Mouse (Mus musculus) liver, embryonic 14.5 days (tissue): ENCODE data around the gene Adamts13. TPM values are rescaled to one million over a fixed set of nuclear protein-coding genes. Genes with fewer than 3 reads are reported as not detected.

Experiments
- ATAC-seq: fragments of 200-750 bp; cut with Nextera tagmentation; 2 replicates; pipeline ENCODE4 v1.8.0; 2017; ENCODE audit warnings: moderate number of reproducible peaks, mild to moderate bottlenecking, moderate library complexity; ENCODE audit not compliant: insufficient read depth
- DNase-seq, 3 experiments: peaks; one replicate each; pipeline ENCODE4 v3.0.0-alpha.2; 2012 to 2013; ENCODE audit warnings: low read depth in 3 of 3, low spot score in 3 of 3
- H3K27ac ChIP-seq: fragments of 300-500 bp; sonication (generic); 2 replicates; pipeline ENCODE4 v1.5.1; 2014; ENCODE audit warnings: moderate library complexity, mild to moderate bottlenecking, control low read depth, inconsistent platforms
- H3K27me3 ChIP-seq: fragments of 300-500 bp; sonication (generic); 2 replicates; pipeline ENCODE4 v1.6.1; 2014; ENCODE audit warnings: mild to moderate bottlenecking, low read length, moderate library complexity; ENCODE audit not compliant: control insufficient read depth, insufficient read depth
- H3K36me3 ChIP-seq: fragments of 300-500 bp; sonication (generic); replicated peaks from 2 replicates; pipeline ENCODE4 v1.6.1; 2014; ENCODE audit warnings: low read depth; ENCODE audit not compliant: control insufficient read depth, insufficient read depth
- H3K4me1 ChIP-seq, 2 experiments: fragments of 200-500 bp in 1 of 2; fragments of 300-500 bp in 1 of 2; sonication (generic) in 1 of 2; replicated peaks; 2 replicates each; pipeline ENCODE4 v1.6.1; 2012 to 2014; ENCODE audit warnings: antibody characterized with exemption in 1 of 2, inconsistent platforms in 1 of 2, low read length in 1 of 2; ENCODE audit not compliant: control insufficient read depth in 2 of 2, insufficient read depth in 2 of 2
- H3K4me2 ChIP-seq: fragments of 300-500 bp; sonication (generic); 2 replicates; pipeline ENCODE4 v1.6.1; 2014; ENCODE audit warnings: low read depth, mild to moderate bottlenecking, control low read depth, moderate library complexity
- H3K4me3 ChIP-seq, 2 experiments: fragments of 200-500 bp in 1 of 2; fragments of 300-500 bp in 1 of 2; sonication (generic) in 1 of 2; 2 replicates each; pipeline ENCODE4 v1.5.1; 2012 to 2014; ENCODE audit warnings: low read depth in 2 of 2, low read length in 2 of 2, mild to moderate bottlenecking in 2 of 2, control low read depth in 1 of 2, inconsistent platforms in 1 of 2, moderate library complexity in 1 of 2; ENCODE audit not compliant: insufficient read depth in 1 of 2
- H3K9ac ChIP-seq: fragments of 300-500 bp; sonication (generic); replicated peaks from 2 replicates; pipeline ENCODE4 v1.6.1; 2014; ENCODE audit warnings: mild to moderate bottlenecking, control low read depth, moderate library complexity
- H3K9me3 ChIP-seq: fragments of 300-500 bp; sonication (generic); 2 replicates; pipeline ENCODE4 v1.6.1; 2016; ENCODE audit warnings: low read length, mixed read lengths; ENCODE audit not compliant: control insufficient read depth
- CTCF ChIP-seq: IDR thresholded peaks from 2 replicates; pipeline ENCODE4 v1.5.1; 2016; ENCODE audit warnings: antibody characterized with exemption, low read depth, control low read depth
- EP300 ChIP-seq: IDR thresholded peaks from 2 replicates; pipeline ENCODE4 v1.6.1; 2016; ENCODE audit warnings: antibody characterized with exemption, low read depth
- WGBS: fragments of 180-500 bp; shearing (Covaris S2); extraction: QIAGEN DNeasy Blood & Tissue Kit; methylation state at CpG from one replicate; pipeline ENCODE4 v1.1.7; 2014; ENCODE audit not compliant: insufficient replicate concordance; 5-methylcytosine and 5-hydroxymethylcytosine counted together
- polyA plus RNA-seq, 2 experiments: library from polyadenylated mRNA; depleted of rRNA in 1 of 2; stranded (reverse) in 1 of 2; unstranded in 1 of 2; fragments of >200 nt; fragmentation: Nextera tagmentation in 1 of 2; extraction: Ambion mirVana in 1 of 2; gene quantifications; 2 replicates each; pipeline versions ENCODE4 v1.2.1 to v1.2.3; 2012 to 2014

The Adamts13 gene
- polyA plus RNA-seq, 2 experiments, result 0.89 to 1.8 TPM

DNA sequence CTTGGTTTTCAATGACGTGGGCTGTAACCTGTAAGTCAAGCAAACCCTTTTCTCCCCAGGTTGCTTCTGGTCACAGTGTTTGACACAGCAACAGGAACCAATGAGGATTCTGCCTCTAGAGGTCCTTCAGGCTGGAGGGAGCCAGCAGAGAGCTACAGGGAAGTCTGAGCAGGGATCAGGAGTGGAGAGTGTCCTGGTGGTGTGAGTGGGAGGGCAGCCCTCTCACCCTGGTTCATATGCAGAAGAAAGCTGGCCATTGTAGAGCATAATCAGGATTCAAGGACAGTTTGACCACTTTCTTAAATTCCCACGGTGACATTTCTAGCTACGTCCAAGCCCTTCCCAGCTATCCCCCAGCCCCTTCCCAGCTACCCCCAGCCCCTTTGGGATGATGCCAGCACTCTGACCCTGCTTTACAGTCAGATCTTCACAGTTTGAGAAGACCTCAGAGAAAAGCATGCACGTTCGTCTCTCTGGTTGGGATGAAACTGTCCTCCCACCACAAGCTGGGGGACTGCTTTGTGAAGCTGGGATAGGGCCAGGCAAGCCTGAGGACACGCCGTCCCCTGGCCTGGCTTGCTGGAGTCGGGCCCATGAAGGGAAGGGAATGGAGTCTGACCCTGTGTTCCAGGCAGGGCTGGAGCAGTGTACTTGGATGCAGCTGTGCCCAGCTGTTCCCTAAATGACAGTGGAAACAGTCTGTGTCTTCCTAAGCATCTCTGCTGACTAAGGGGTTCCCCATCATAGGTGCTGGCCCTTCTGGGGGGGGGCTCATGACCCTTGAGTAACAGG is 73.0 kb downstream of the Adamts13 start:
- Histone ChIP-seq H3K36me3 (no peaks in the 10 kb centered on the region), H3K4me3 (no peak overlapping the region), H3K9ac (no peak overlapping the region), H3K4me2 (no peak overlapping the region), H3K9me3 (no peaks in the 10 kb centered on the region), H3K27ac (no peak overlapping the region), H3K27me3 (no peaks in the 10 kb centered on the region), H3K4me1 (peaks cover 0 to 9% of the 10 kb centered on the region in 2 experiments; a peak in 2 of 4 replicates)
- 47% methylated on average over 8 of the region's 8 CpGs for WGBS
- ATAC-seq (no peak), DNase-seq (no peak)
- TF ChIP-seq CTCF (no peak), EP300 (no peak)

DNA sequence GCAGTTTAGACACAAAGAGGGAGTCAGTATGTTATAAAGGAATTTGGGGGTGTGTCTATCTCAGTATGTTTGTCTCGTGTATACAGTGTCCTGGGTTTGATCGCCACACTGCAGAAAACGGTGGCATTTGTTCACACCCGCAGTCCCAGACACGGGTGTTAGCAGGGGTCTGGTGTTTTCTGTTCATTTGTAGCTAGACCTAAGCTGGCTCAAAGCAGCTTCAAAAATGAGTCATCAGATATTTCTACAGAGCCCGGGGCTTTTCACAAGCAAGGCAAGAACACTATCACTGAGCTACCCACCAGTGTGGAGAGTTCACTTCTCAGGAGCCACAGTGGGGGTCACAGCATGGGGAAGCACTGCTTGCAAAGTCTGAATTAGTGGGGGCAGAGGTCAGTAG is 76.2 kb downstream of the Adamts13 start:
- 54% methylated on average over 6 of the region's 6 CpGs for WGBS
- DNase-seq, result no peak
- no peaks in the 10 kb centered on the region for H3K36me3 ChIP-seq
- H3K27ac ChIP-seq, result no peak overlapping the region
- no peak overlapping the region for H3K9ac ChIP-seq
- no peak for ATAC-seq
- H3K4me3 ChIP-seq, result no peak overlapping the region
- H3K4me2 ChIP-seq, result no peak overlapping the region
- peaks cover 0 to 2% of the 10 kb centered on the region in 2 experiments; a peak in 2 of 4 replicates for H3K4me1 ChIP-seq
- no peaks in the 10 kb centered on the region for H3K9me3 ChIP-seq
- H3K27me3 ChIP-seq, result no peaks in the 10 kb centered on the region
- TF ChIP-seq CTCF (no peak), EP300 (no peak)

DNA sequence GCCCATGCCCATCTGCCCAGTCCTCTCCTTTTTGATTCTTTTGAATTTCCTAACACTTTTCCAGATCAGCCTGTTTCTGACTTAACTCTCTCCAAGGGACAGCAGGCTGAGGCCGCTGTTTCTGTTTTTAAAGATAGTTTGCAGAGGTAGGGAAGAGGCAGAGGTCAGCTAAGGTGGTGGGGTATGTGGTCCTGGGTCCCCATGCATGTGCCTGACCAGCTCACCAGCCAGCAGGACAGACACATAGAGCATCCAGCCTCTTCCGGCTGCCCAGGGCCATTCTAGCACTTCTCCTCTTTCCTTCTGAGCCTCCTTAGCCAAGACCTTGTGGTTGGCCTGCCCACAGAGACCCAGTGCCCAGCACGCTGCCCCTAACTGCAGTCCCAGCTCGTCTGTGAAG is 85.0 kb downstream of the Adamts13 start:
- no peak overlapping the region for H3K27ac ChIP-seq
- H3K4me2 ChIP-seq, result no peak overlapping the region
- H3K4me3 ChIP-seq, result no peak overlapping the region

DNA sequence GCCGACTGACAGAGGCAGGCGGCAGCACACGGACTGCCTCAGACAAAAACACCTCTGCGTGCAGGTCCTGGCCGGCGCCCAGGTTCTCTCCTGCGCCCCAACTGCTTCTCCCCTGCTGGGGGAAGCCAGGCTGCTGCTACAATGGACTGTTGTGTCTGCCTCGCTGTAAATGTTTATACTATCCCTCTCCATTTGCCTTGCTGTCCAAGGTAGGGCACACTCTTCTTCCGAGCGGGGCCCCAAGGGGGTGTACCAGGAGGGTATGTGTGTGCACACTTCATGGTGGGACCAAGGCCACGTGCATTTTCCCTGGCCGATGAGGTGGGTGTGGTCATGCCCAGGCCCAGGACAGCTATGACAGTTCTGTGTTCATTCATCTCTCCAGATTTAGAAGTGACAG is 85.5 kb downstream of the Adamts13 start:
- peaks cover 0 to 7% of the 10 kb centered on the region in 2 experiments; a peak in 1 of 4 replicates for H3K4me1 ChIP-seq
- no peaks in the 10 kb centered on the region for H3K27me3 ChIP-seq
- H3K4me2 ChIP-seq, result no peak overlapping the region
- H3K4me3 ChIP-seq, result no peak overlapping the region
- no peaks in the 10 kb centered on the region for H3K9me3 ChIP-seq
- H3K36me3 ChIP-seq, result no peaks in the 10 kb centered on the region
- no peak overlapping the region for H3K9ac ChIP-seq
- WGBS, result 31% methylated on average over 12 of the region's 12 CpGs
- DNase-seq (no peak), ATAC-seq (no peak)
- TF ChIP-seq CTCF (no peak), EP300 (no peak)
- H3K27ac ChIP-seq, result no peak overlapping the region

More for the DNA sequence above, 85.0 kb downstream of the Adamts13 start:
- TF ChIP-seq CTCF, result no peak
- no peak for TF ChIP-seq EP300
- DNase-seq (no peak), ATAC-seq (no peak)
- Histone ChIP-seq H3K4me1 (peaks cover 0 to 7% of the 10 kb centered on the region in 2 experiments; a peak in 1 of 4 replicates), H3K9me3 (no peaks in the 10 kb centered on the region), H3K27me3 (no peaks in the 10 kb centered on the region), H3K9ac (no peak overlapping the region), H3K36me3 (no peaks in the 10 kb centered on the region)
- 28% methylated on average over 4 of the region's 4 CpGs for WGBS

DNA sequence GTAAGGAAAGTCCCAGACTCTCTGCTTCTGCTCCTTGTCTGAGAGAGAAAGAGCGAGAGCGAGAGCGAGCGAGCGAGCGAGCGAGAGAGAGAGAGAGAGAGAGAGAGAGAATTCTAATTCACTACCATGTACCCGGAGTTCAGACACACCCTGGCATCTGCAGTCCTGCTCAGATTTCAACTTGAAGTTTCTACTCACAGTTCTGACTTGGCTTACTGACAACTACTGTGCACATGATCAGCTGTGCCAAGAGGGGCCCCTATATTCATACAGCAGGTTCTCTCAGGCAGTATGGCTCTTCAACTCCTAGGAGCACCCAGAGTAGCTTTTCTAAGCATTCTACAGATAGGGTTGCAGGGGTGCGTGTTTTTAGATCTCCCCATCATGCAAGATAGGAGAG is 86.0 kb downstream of the Adamts13 start:
- Histone ChIP-seq H3K27ac (no peak overlapping the region), H3K9ac (no peak overlapping the region), H3K4me2 (no peak overlapping the region), H3K27me3 (no peaks in the 10 kb centered on the region), H3K36me3 (no peaks in the 10 kb centered on the region), H3K4me1 (peaks cover 0 to 7% of the 10 kb centered on the region in 2 experiments; a peak in 1 of 4 replicates), H3K4me3 (no peak overlapping the region), H3K9me3 (no peaks in the 10 kb centered on the region)
- WGBS, result 71% methylated on average over 9 of the region's 9 CpGs
- no peak for DNase-seq
- no peak for TF ChIP-seq CTCF
- no peak for TF ChIP-seq EP300
- ATAC-seq, result no peak

Other genes with a start within 250 kb of the Adamts13 start
- gene Abo, start 108.4 kb upstream of the Adamts13 start, polyA plus RNA-seq (2012; rRNA removed), result not detected in 2 replicates
- not detected in 2 replicates for gene Abo, start 108.4 kb upstream of the Adamts13 start, polyA plus RNA-seq (2014; fragmentation: Nextera tagmentation; extraction: Ambion mirVana)
- 6.2 and 10.6 TPM in 2 replicates for gene Surf6, start 70.5 kb upstream of the Adamts13 start, polyA plus RNA-seq (2012; rRNA removed)
- gene Surf6, start 70.5 kb upstream of the Adamts13 start, polyA plus RNA-seq (2014; fragmentation: Nextera tagmentation; extraction: Ambion mirVana), result 6.3 and 7.1 TPM in 2 replicates
- gene Med22, start 62.7 kb upstream of the Adamts13 start, polyA plus RNA-seq (2012; rRNA removed), result 13.7 and 15.1 TPM in 2 replicates
- 10.4 and 11.4 TPM in 2 replicates for gene Med22, start 62.7 kb upstream of the Adamts13 start, polyA plus RNA-seq (2014; fragmentation: Nextera tagmentation; extraction: Ambion mirVana)
- 909 and 1,309 TPM in 2 replicates for gene Rpl7a, start 62.7 kb upstream of the Adamts13 start, polyA plus RNA-seq (2012; rRNA removed)
- 501 and 504 TPM in 2 replicates for gene Rpl7a, start 62.7 kb upstream of the Adamts13 start, polyA plus RNA-seq (2014; fragmentation: Nextera tagmentation; extraction: Ambion mirVana)
- 21.0 and 27.2 TPM in 2 replicates for gene Surf2, start 57.0 kb upstream of the Adamts13 start, polyA plus RNA-seq (2012; rRNA removed)
- gene Surf2, start 57.0 kb upstream of the Adamts13 start, polyA plus RNA-seq (2014; fragmentation: Nextera tagmentation; extraction: Ambion mirVana), result 20.0 and 21.7 TPM in 2 replicates
- 23.1 and 25.8 TPM in 2 replicates for gene Surf1, start 56.9 kb upstream of the Adamts13 start, polyA plus RNA-seq (2012; rRNA removed)
- gene Surf1, start 56.9 kb upstream of the Adamts13 start, polyA plus RNA-seq (2014; fragmentation: Nextera tagmentation; extraction: Ambion mirVana), result 31.7 and 33.9 TPM in 2 replicates
- gene Surf4, start 39.5 kb upstream of the Adamts13 start, polyA plus RNA-seq (2012; rRNA removed), result 46.5 and 53.4 TPM in 2 replicates
- gene Surf4, start 39.5 kb upstream of the Adamts13 start, polyA plus RNA-seq (2014; fragmentation: Nextera tagmentation; extraction: Ambion mirVana), result 80.3 and 83.1 TPM in 2 replicates
- 0.03 and 0.07 TPM in 2 replicates for gene Stkld1, start 39.4 kb upstream of the Adamts13 start, polyA plus RNA-seq (2012; rRNA removed)
- gene Stkld1, start 39.4 kb upstream of the Adamts13 start, polyA plus RNA-seq (2014; fragmentation: Nextera tagmentation; extraction: Ambion mirVana), result 0.10 TPM in 1 of 2 replicates, not detected in the other
- 14.8 and 18.6 TPM in 2 replicates for gene Rexo4, start 9.0 kb upstream of the Adamts13 start, polyA plus RNA-seq (2012; rRNA removed)
- gene Rexo4, start 9.0 kb upstream of the Adamts13 start, polyA plus RNA-seq (2014; fragmentation: Nextera tagmentation; extraction: Ambion mirVana), result 18.0 and 20.1 TPM in 2 replicates
- gene Cacfd1, start 36.5 kb downstream of the Adamts13 start, polyA plus RNA-seq (2012; rRNA removed), result 11.0 and 11.8 TPM in 2 replicates
- 8.8 TPM in 2 replicates for gene Cacfd1, start 36.5 kb downstream of the Adamts13 start, polyA plus RNA-seq (2014; fragmentation: Nextera tagmentation; extraction: Ambion mirVana)
- 0.12 and 0.17 TPM in 2 replicates for gene Slc2a6, start 54.6 kb downstream of the Adamts13 start, polyA plus RNA-seq (2012; rRNA removed)
- gene Slc2a6, start 54.6 kb downstream of the Adamts13 start, polyA plus RNA-seq (2014; fragmentation: Nextera tagmentation; extraction: Ambion mirVana), result 0.20 TPM in 1 of 2 replicates, not detected in the other
- 0.03 TPM in 1 of 2 replicates, not detected in the other for gene Mymk, start 98.8 kb downstream of the Adamts13 start, polyA plus RNA-seq (2012; rRNA removed)
- not detected in 2 replicates for gene Mymk, start 98.8 kb downstream of the Adamts13 start, polyA plus RNA-seq (2014; fragmentation: Nextera tagmentation; extraction: Ambion mirVana)
- 0.31 and 0.47 TPM in 2 replicates for gene Adamtsl2, start 106.0 kb downstream of the Adamts13 start, polyA plus RNA-seq (2012; rRNA removed)
- 0.25 and 0.53 TPM in 2 replicates for gene Adamtsl2, start 106.0 kb downstream of the Adamts13 start, polyA plus RNA-seq (2014; fragmentation: Nextera tagmentation; extraction: Ambion mirVana)
- 0.01 and 0.04 TPM in 2 replicates for gene Fam163b, start 169.1 kb downstream of the Adamts13 start, polyA plus RNA-seq (2012; rRNA removed)
- not detected in 2 replicates for gene Fam163b, start 169.1 kb downstream of the Adamts13 start, polyA plus RNA-seq (2014; fragmentation: Nextera tagmentation; extraction: Ambion mirVana)
- 0.02 TPM in 1 of 2 replicates, not detected in the other for gene Dbh, start 191.8 kb downstream of the Adamts13 start, polyA plus RNA-seq (2012; rRNA removed)
- gene Dbh, start 191.8 kb downstream of the Adamts13 start, polyA plus RNA-seq (2014; fragmentation: Nextera tagmentation; extraction: Ambion mirVana), result not detected in 2 replicates